Mouse (Mus musculus): Measurements from ENCODE around the gene Map4k3.

GRCm38 (mm10) chr17:80709921-80710838 is 18.1 kb downstream of the Map4k3 start:
- TF ChIP-seq CTCF (IDR thresholded peaks at IDR 0.05; ENCODE audit: insufficient read depth, low read length): no peak
- no peak for TF ChIP-seq POLR2A (IDR thresholded peaks at IDR 0.05; ENCODE audit: borderline replicate concordance, extremely low read depth, low read depth, low read length)
